Mouse (Mus musculus) liver, adult 2 months (tissue): Measurements from ENCODE around the gene Ccl1. TPM values are rescaled to one million over a fixed set of nuclear protein-coding genes. Genes with fewer than 3 reads are reported as not detected.

Experiments used
- DNase-seq: peaks from one replicate; pipeline ENCODE4 v3.0.0-alpha.2; 2011; ENCODE audit warnings: low read depth, low spot score; ENCODE audit errors: extremely low read depth
- H3K27ac ChIP-seq: fragments of 200-500 bp; replicated peaks from 2 replicates; pipeline ENCODE4 v1.5.1; 2012; ENCODE audit warnings: low read depth, mild to moderate bottlenecking, control low read depth, inconsistent platforms, low read length; ENCODE audit not compliant: insufficient read depth
- H3K27me3 ChIP-seq: fragments of 200-500 bp; 2 replicates; pipeline ENCODE4 v1.6.1; 2012; ENCODE audit warnings: mild to moderate bottlenecking, moderate library complexity, low read length, inconsistent platforms; ENCODE audit not compliant: control insufficient read depth, insufficient read depth
- H3K36me3 ChIP-seq: fragments of 200-500 bp; 2 replicates; pipeline ENCODE4 v1.6.1; 2012; ENCODE audit warnings: low read length, inconsistent platforms; ENCODE audit not compliant: control insufficient read depth, insufficient read depth
- H3K4me1 ChIP-seq: fragments of 200-500 bp; 2 replicates; pipeline ENCODE4 v1.6.1; 2011; ENCODE audit warnings: low read length; ENCODE audit not compliant: control insufficient read depth, insufficient read depth
- H3K4me3 ChIP-seq: fragments of 200-500 bp; 2 replicates; pipeline ENCODE4 v1.5.1; 2011; ENCODE audit warnings: low read depth, mild to moderate bottlenecking, control low read depth, low read length, moderate library complexity; ENCODE audit not compliant: insufficient read depth
- H3K79me2 ChIP-seq: fragments of 200-500 bp; 2 replicates; pipeline ENCODE4 v1.6.1; 2012; ENCODE audit warnings: inconsistent platforms, mild to moderate bottlenecking, low read length, moderate library complexity; ENCODE audit not compliant: control insufficient read depth, insufficient read depth
- H3K9ac ChIP-seq: fragments of 200-500 bp; 2 replicates; pipeline ENCODE4 v1.6.1; 2012; ENCODE audit warnings: low read depth, mild to moderate bottlenecking, control low read depth, inconsistent platforms, low read length
- CTCF ChIP-seq: fragments of 200-500 bp; IDR thresholded peaks from 2 replicates; pipeline ENCODE4 v1.5.1; 2011; ENCODE audit warnings: low read depth, low read length, control low read depth
- POLR2A ChIP-seq: fragments of 200-500 bp; IDR thresholded peaks from 2 replicates; pipeline ENCODE4 v1.6.1; 2011; ENCODE audit warnings: low read length, control low read depth; ENCODE audit not compliant: insufficient read depth; ENCODE audit errors: extremely low read depth
- WGBS: fragments of 180-500 bp; shearing (Covaris S2); methylation state at CpG from one replicate; pipeline ENCODE4 v1.1.7; 2018; 5-methylcytosine and 5-hydroxymethylcytosine counted together
- polyA plus RNA-seq: library from polyadenylated mRNA; depleted of rRNA; stranded (reverse); fragments of >200 nt; gene quantifications from 2 replicates; pipeline ENCODE4 v1.2.3, GENCODE M21; 2012
- total RNA-seq: library from RNA; depleted of rRNA; stranded (reverse); fragments of >200 nt; gene quantifications from 2 replicates; pipeline ENCODE4 v1.2.3, GENCODE M21; 2014

Ccl1 gene
- total and polyA plus RNA-seq, 2 experiments: not detected

GRCm38 (mm10) chr11:82183281-82183935, 122.1 kb downstream of the Ccl1 start:
- H3K4me3 ChIP-seq: no peak overlapping the region
- H3K9ac ChIP-seq: no peak overlapping the region
- DNase-seq: no peak
- TF ChIP-seq CTCF: no peak
- H3K36me3 ChIP-seq: no peaks in the 10 kb centered on the region
- H3K27me3 ChIP-seq: no peaks in the 10 kb centered on the region
- WGBS: 55% methylated on average over 6 of the region's 6 CpGs
- H3K79me2 ChIP-seq: no peaks in the 10 kb centered on the region
- no peaks in the 10 kb centered on the region for H3K4me1 ChIP-seq
- no peak overlapping the region for H3K27ac ChIP-seq

- H3K27ac ChIP-seq: no peak overlapping the region
- H3K27me3 ChIP-seq: no peaks in the 10 kb centered on the region
- no peak overlapping the region for H3K9ac ChIP-seq
- H3K36me3 ChIP-seq: no peaks in the 10 kb centered on the region
- TF ChIP-seq POLR2A: no peak
- H3K79me2 ChIP-seq: no peaks in the 10 kb centered on the region
- no peaks in the 10 kb centered on the region for H3K4me1 ChIP-seq
- no peak overlapping the region for H3K4me3 ChIP-seq
- no peak for DNase-seq
- WGBS: 59% methylated on average over 6 of the region's 6 CpGs
These were observed 123.1 kb downstream of the Ccl1 start for GRCm38 (mm10) chr11:82182401-82182800.

- no peak overlapping the region for H3K27ac ChIP-seq
- DNase-seq: no peak
- no peaks in the 10 kb centered on the region for H3K27me3 ChIP-seq
- H3K79me2 ChIP-seq: no peaks in the 10 kb centered on the region
- TF ChIP-seq CTCF (no peak), POLR2A (no peak)
- H3K9ac ChIP-seq: no peak overlapping the region
- H3K4me1 ChIP-seq: no peaks in the 10 kb centered on the region
- H3K36me3 ChIP-seq: no peaks in the 10 kb centered on the region
- no peak overlapping the region for H3K4me3 ChIP-seq
- WGBS: 74% methylated on average over 8 of the region's 8 CpGs
These were observed 124.2 kb downstream of the Ccl1 start for GRCm38 (mm10) chr11:82181331-82181730.

- no peak for DNase-seq
- no peak for TF ChIP-seq POLR2A
- no peak for TF ChIP-seq CTCF
- no peak overlapping the region for H3K27ac ChIP-seq
- H3K27me3 ChIP-seq: no peaks in the 10 kb centered on the region
- H3K4me3 ChIP-seq: no peak overlapping the region
- no peak overlapping the region for H3K9ac ChIP-seq
- H3K79me2 ChIP-seq: no peaks in the 10 kb centered on the region
- no peaks in the 10 kb centered on the region for H3K4me1 ChIP-seq
- H3K36me3 ChIP-seq: no peaks in the 10 kb centered on the region
- WGBS: 60% methylated on average over 5 of the region's 5 CpGs
These were observed 127.3 kb downstream of the Ccl1 start for GRCm38 (mm10) chr11:82178161-82178560.

- H3K79me2 ChIP-seq: no peaks in the 10 kb centered on the region
- no peaks in the 10 kb centered on the region for H3K36me3 ChIP-seq
- H3K27ac ChIP-seq: no peak overlapping the region
- TF ChIP-seq POLR2A: no peak
- peak; percentile 57 for TF ChIP-seq CTCF
- no peaks in the 10 kb centered on the region for H3K4me1 ChIP-seq
- WGBS: 33% methylated on average over 5 of the region's 5 CpGs
- DNase-seq: peak; percentile 39
- no peaks in the 10 kb centered on the region for H3K27me3 ChIP-seq
- H3K9ac ChIP-seq: no peak overlapping the region
- H3K4me3 ChIP-seq: no peak overlapping the region
These were observed 127.8 kb downstream of the Ccl1 start for GRCm38 (mm10) chr11:82177711-82178110.

GRCm38 (mm10) chr11:82174794-82175193, 130.7 kb downstream of the Ccl1 start:
- DNase-seq: peak; percentile 84
- TF ChIP-seq POLR2A (no peak), CTCF (peak; percentile 80)
- Histone ChIP-seq H3K4me3 (no peak overlapping the region), H3K4me1 (no peaks in the 10 kb centered on the region), H3K27me3 (no peaks in the 10 kb centered on the region), H3K79me2 (no peaks in the 10 kb centered on the region), H3K27ac (no peak overlapping the region), H3K9ac (no peak overlapping the region), H3K36me3 (no peaks in the 10 kb centered on the region)
- 32% methylated on average over 3 of the region's 3 CpGs for WGBS
